Comparison of ENCODE assay signal across 7 mouse cellular contexts in the genomic region with DNA sequence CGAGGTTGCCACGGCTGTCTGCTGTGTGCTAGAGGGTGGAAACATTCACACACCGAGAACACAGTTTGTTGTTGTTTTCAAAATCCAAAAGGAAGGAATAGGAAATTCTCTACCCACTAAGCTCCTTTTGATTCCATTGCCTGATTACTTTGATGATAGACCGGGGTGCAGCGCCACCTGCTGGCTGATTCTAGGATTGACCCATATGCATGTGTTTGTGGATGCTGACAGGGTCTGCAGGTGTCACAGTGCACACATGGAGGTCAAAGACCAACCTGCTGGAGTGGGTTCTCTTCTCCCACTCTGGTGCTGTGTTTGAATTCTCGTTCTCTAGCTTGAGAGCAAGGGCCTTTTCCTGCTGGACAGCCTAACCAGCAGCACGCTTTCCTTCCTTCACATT. TPM values are rescaled to one million over a fixed set of nuclear protein-coding genes. Genes with fewer than 3 reads are reported as not detected.
DNase-seq lines count a peak whose midpoint lies in the region; ATAC-seq and TF ChIP-seq lines count a peak whose summit lies in the region.

No protein-coding gene starts in this region.

- no peaks in the 10 kb centered on the region for H3K9me3 ChIP-seq in embryonic facial prominence, embryonic 14.5 days (ENCODE audit: control insufficient read depth, low read length)

- H3K27ac ChIP-seq in bone marrow, adult 2 months (ENCODE audit: control insufficient read depth, insufficient read depth, low read depth, low read length, poor library complexity), result no peak overlapping the region
- no peak overlapping the region for H3K27ac ChIP-seq in embryonic facial prominence, embryonic 14.5 days (replicated peaks; ENCODE audit: low read depth, low read length)
- no peak overlapping the region for H3K27ac ChIP-seq in small intestine, adult 2 months (ENCODE audit: insufficient read depth, low read depth, low read length)

- TF ChIP-seq POLR2A in bone marrow, adult 2 months (IDR thresholded peaks at IDR 0.05; ENCODE audit: borderline replicate concordance, control insufficient read depth, low read depth, low read length), result no peak
- no peak for TF ChIP-seq POLR2A in small intestine, adult 2 months (IDR thresholded peaks at IDR 0.05; ENCODE audit: low read depth, low read length)

- no peak overlapping the region for H3K4me3 ChIP-seq in bone marrow, adult 2 months (replicated peaks; ENCODE audit: control insufficient read depth, low read depth, low read length)
- H3K4me3 ChIP-seq in embryonic facial prominence, embryonic 14.5 days (ENCODE audit: low read depth, low read length), result no peak overlapping the region
- no peak overlapping the region for H3K4me3 ChIP-seq in small intestine, adult 2 months (ENCODE audit: low read depth, low read length)

- peaks cover 15% of the 10 kb centered on the region for H3K27me3 ChIP-seq in embryonic facial prominence, embryonic 14.5 days (replicated peaks; ENCODE audit: control insufficient read depth, insufficient read depth, low read length)
- H3K27me3 ChIP-seq in small intestine, adult 2 months (ENCODE audit: control insufficient read depth, insufficient read depth, low read length), result no peaks in the 10 kb centered on the region

- no peak overlapping the region for H3K9ac ChIP-seq in embryonic facial prominence, embryonic 14.5 days (ENCODE audit: low read depth, low read length)

- intact Hi-C loops in heart, postnatal 10 days (cut with DNase I), result loop anchor here (5.0 kb wide), 4 partner anchors 117 to 327 kb away; no protein-coding TSS in a partner anchor

- H3K36me3 ChIP-seq in embryonic facial prominence, embryonic 14.5 days (ENCODE audit: control insufficient read depth, insufficient read depth, low read length), result no peaks in the 10 kb centered on the region
- H3K36me3 ChIP-seq in small intestine, adult 2 months (ENCODE audit: control insufficient read depth, insufficient read depth, low read length), result no peaks in the 10 kb centered on the region

- H3K4me2 ChIP-seq in embryonic facial prominence, embryonic 14.5 days (ENCODE audit: low read depth, low read length), result no peak overlapping the region

- no peaks in the 10 kb centered on the region for H3K4me1 ChIP-seq in bone marrow, adult 2 months (ENCODE audit: control insufficient read depth, insufficient read depth, low read length)
- peaks cover 6% of the 10 kb centered on the region; the same call in 1 of the 2 replicates for H3K4me1 ChIP-seq in embryonic facial prominence, embryonic 14.5 days (ENCODE audit: control insufficient read depth, insufficient read depth, low read length)
- H3K4me1 ChIP-seq in small intestine, adult 2 months (ENCODE audit: control insufficient read depth, insufficient read depth, insufficient read length, low read length), result 0 out of 2 replicates have a peak, but pooled peaks cover 1% of the 10 kb centered on the region

- WGBS in bone marrow, adult 2 months, result 29% methylated on average over 7 of the region's 7 CpGs
- WGBS in embryonic facial prominence, embryonic 14.5 days, result 27% methylated on average over 7 of the region's 7 CpGs
- WGBS in small intestine, adult 2 months, result 30% methylated on average over 7 of the region's 7 CpGs

- peak; percentile 69 for DNase-seq in MN1 (ENCODE audit: low spot score)
- DNase-seq in embryonic facial prominence, embryonic 14.5 days (ENCODE audit: low spot score), result peak; percentile 66
- DNase-seq in heart, postnatal 10 days, result peak; percentile 85 to 87
- DNase-seq in layer of hippocampus, postnatal 10 days (ENCODE audit: low spot score in 2 of 2), result peak; percentile 93 to 94

- peak; percentile 88 for TF ChIP-seq CTCF in bone marrow, adult 2 months (IDR thresholded peaks at IDR 0.05; ENCODE audit: control insufficient read depth, insufficient read depth, low read length)
- peak; percentile 95; the same call in 1 of the 2 replicates for TF ChIP-seq CTCF in small intestine, adult 2 months (IDR thresholded peaks at IDR 0.05; ENCODE audit: extremely low read depth, insufficient read length, insufficient replicate concordance, low read depth, low read length)

- no peak for ATAC-seq in embryonic facial prominence, embryonic 14.5 days (ENCODE audit: low read depth)
- peak; percentile 77 for ATAC-seq in megakaryocyte, adult 5-6 weeks (ENCODE audit: poor library complexity, severe bottlenecking)

RNA-seq across cellular contexts. Expression of a gene that starts 3.9 kb away (rescaled TPM):
- 0.77 TPM in 1 of 2 replicates, not detected in the other for polyA plus RNA-seq in bone marrow, adult 2 months (2011; ENCODE audit: insufficient read depth, insufficient read length, low replicate concordance, missing spikeins)
- polyA plus RNA-seq in embryonic facial prominence, embryonic 14.5 days (2014; fragmentation: Nextera tagmentation; extraction: Ambion mirVana), result 2.3 and 3.9 TPM in 2 replicates
- total RNA-seq in heart, postnatal 10 days (2021), result under 1 TPM in 1 of 2 experiments, not detected in 1; 0.22 TPM
- total RNA-seq in layer of hippocampus, postnatal 10 days (2021), result 1 to 10 TPM; 6.2 to 8.4 TPM
- not detected in 2 replicates for total RNA-seq in megakaryocyte, adult 5-6 weeks (2015)
- 0.12 TPM in 1 of 2 replicates, not detected in the other for total RNA-seq in megakaryocyte, adult 5-6 weeks (2017)
- polyA plus RNA-seq in small intestine, adult 2 months (2012; rRNA removed), result 0.08 TPM in 1 of 2 replicates, not detected in the other

RNA-seq across cellular contexts. Expression of a gene that starts 12.6 kb away (rescaled TPM):
- 12.7 and 21.4 TPM in 2 replicates for polyA plus RNA-seq in bone marrow, adult 2 months (2011; ENCODE audit: insufficient read depth, insufficient read length, low replicate concordance, missing spikeins)
- polyA plus RNA-seq in embryonic facial prominence, embryonic 14.5 days (2014; fragmentation: Nextera tagmentation; extraction: Ambion mirVana), result 49.0 and 52.6 TPM in 2 replicates
- 10 to 100 TPM; 10.6 to 10.8 TPM for total RNA-seq in heart, postnatal 10 days (2021)
- total RNA-seq in layer of hippocampus, postnatal 10 days (2021), result 10 to 100 TPM; 12.5 to 15.6 TPM
- total RNA-seq in megakaryocyte, adult 5-6 weeks (2015), result 35.2 and 46.1 TPM in 2 replicates
- 49.2 and 57.1 TPM in 2 replicates for total RNA-seq in megakaryocyte, adult 5-6 weeks (2017)
- 11.1 and 20.3 TPM in 2 replicates for polyA plus RNA-seq in small intestine, adult 2 months (2012; rRNA removed)

RNA-seq across cellular contexts. Expression of a gene that starts 48.0 kb away (rescaled TPM):
- polyA plus RNA-seq in bone marrow, adult 2 months (2011; ENCODE audit: insufficient read depth, insufficient read length, low replicate concordance, missing spikeins), result 0.85 TPM in 1 of 2 replicates, not detected in the other
- polyA plus RNA-seq in embryonic facial prominence, embryonic 14.5 days (2014; fragmentation: Nextera tagmentation; extraction: Ambion mirVana), result 13.2 and 14.7 TPM in 2 replicates
- under 1 TPM; 0.93 to 0.99 TPM for total RNA-seq in heart, postnatal 10 days (2021)
- total RNA-seq in layer of hippocampus, postnatal 10 days (2021), result 10 to 100 TPM; 37.9 to 42.0 TPM
- 0.07 TPM in 1 of 2 replicates, not detected in the other for total RNA-seq in megakaryocyte, adult 5-6 weeks (2015)
- total RNA-seq in megakaryocyte, adult 5-6 weeks (2017), result 0.22 TPM in 1 of 2 replicates, not detected in the other
- polyA plus RNA-seq in small intestine, adult 2 months (2012; rRNA removed), result 0.88 and 1.4 TPM in 2 replicates

Comparison
In these comparisons a context has a peak if more than half of its experiments do, and no peak if none do; other contexts are left out.
1. RNA of a gene that starts 3.9 kb away (total RNA-seq): 6.2 to 8.4 TPM in layer of hippocampus, postnatal 10 days; 0.22 TPM in heart, postnatal 10 days and 0.12 TPM in megakaryocyte, adult 5-6 weeks; every median in the first group is over 4 times any median in the second.
2. RNA of a gene that starts 48.0 kb away (total RNA-seq): 37.9 to 42.0 TPM in layer of hippocampus, postnatal 10 days; 0.93 to 0.99 TPM in heart, postnatal 10 days and 0.07 to 0.22 TPM in megakaryocyte, adult 5-6 weeks; every median in the first group is over 10 times any median in the second.
3. Peak in every context shown above with its lines, with median percentiles within 50 percentile points of each other: DNase-seq.